Mouse (Mus musculus): ENCODE results near the gene Asmt. TPM values are rescaled to one million over a fixed set of nuclear protein-coding genes. Genes with fewer than 3 reads are reported as not detected.

Asmt gene
- polyA plus RNA-seq, 1 experiment from 2014 or later = not detected

- Histone ChIP-seq H3K9ac (ENCODE audit: low read length) (no peak overlapping the region), H3K27me3 (ENCODE audit: control insufficient read depth, insufficient read depth, low read length) (no peaks in the 10 kb centered on the region), H3K27ac (ENCODE audit: low read depth, low read length) (no peak overlapping the region), H3K9me3 (ENCODE audit: control insufficient read depth, low read length) (peaks cover 29% of the 10 kb centered on the region), H3K4me3 (ENCODE audit: low read depth, low read length) (no peak overlapping the region), H3K4me2 (ENCODE audit: low read depth, low read length, severe bottlenecking) (no peak overlapping the region), H3K4me1 (replicated peaks; ENCODE audit: control insufficient read depth, insufficient read depth, low read length) (no peaks in the 10 kb centered on the region), H3K36me3 (ENCODE audit: control insufficient read depth, insufficient read depth, low read length) (peaks cover 5% of the 10 kb centered on the region)
- DNase-seq (ENCODE audit: low spot score) (no peak), ATAC-seq (replicated peaks; ENCODE audit: low FRiP score) (no peak)
- 97% methylated on average over 53 of the region's 53 CpGs for WGBS
Observed at GRCm38 (mm10) chrX:170677680-170678079, 5.2 kb downstream of the Asmt start.

Data from forebrain, embryonic 11.5 days (tissue).